Mouse (Mus musculus): ENCODE data around the gene Kin.

DNA sequence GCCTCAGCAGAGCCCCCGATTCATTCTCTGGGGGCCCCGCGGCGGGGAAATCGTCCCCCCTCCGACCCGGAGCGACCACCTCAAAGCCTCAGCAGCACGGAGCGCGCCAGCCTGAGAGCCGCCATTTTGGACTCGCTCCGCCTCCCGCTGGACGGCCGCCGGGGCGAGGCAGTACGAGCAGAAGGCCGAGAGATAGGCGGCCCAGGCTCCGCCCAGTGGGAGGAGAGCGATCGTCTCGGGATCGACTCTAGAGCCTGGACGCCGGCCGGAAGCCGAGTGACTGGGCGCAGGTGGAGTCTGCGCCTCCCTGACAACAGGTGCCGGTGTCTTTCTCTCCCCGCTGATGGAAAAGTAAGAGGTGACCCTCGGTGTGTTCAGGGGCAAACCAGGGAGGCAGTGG lies 31.9 kb upstream of the Kin start, which contains the start of gene Taf3:
- TF ChIP-seq CTCF (IDR thresholded peaks at IDR 0.05) (no peak; the same call in 1 of the 2 replicates), EP300 (IDR thresholded peaks at IDR 0.05) (no peak)

All from lung, postnatal 0 days (tissue).